Mouse (Mus musculus) liver, embryonic 15.5 days (tissue): Measurements from ENCODE around the gene Zmynd8. TPM values are rescaled to one million over a fixed set of nuclear protein-coding genes. Genes with fewer than 3 reads are reported as not detected.

Experiments
- ATAC-seq: fragments of 200-750 bp; cut with Nextera tagmentation; 2 replicates; pipeline ENCODE4 v1.8.0; 2017; ENCODE audit warnings: moderate number of reproducible peaks, mild to moderate bottlenecking, moderate library complexity; ENCODE audit not compliant: insufficient read depth
- H3K27ac ChIP-seq: fragments of 300-500 bp; sonication (generic); replicated peaks from 2 replicates; pipeline ENCODE4 v1.5.1; 2015; ENCODE audit warnings: mild to moderate bottlenecking, inconsistent platforms
- H3K27me3 ChIP-seq: fragments of 300-500 bp; sonication (generic); 2 replicates; pipeline ENCODE4 v1.6.1; 2015; ENCODE audit warnings: mild to moderate bottlenecking, inconsistent platforms
- H3K36me3 ChIP-seq: fragments of 300-500 bp; sonication (generic); replicated peaks from 2 replicates; pipeline ENCODE4 v1.6.1; 2015; ENCODE audit warnings: moderate library complexity, mild to moderate bottlenecking, inconsistent platforms
- H3K4me1 ChIP-seq: fragments of 300-500 bp; sonication (generic); replicated peaks from 2 replicates; pipeline ENCODE4 v1.6.1; 2015; ENCODE audit warnings: inconsistent platforms
- H3K4me2 ChIP-seq: fragments of 300-500 bp; sonication (generic); 2 replicates; pipeline ENCODE4 v1.6.1; 2015; ENCODE audit warnings: moderate library complexity, mild to moderate bottlenecking, inconsistent platforms
- H3K4me3 ChIP-seq: fragments of 300-500 bp; sonication (generic); replicated peaks from 2 replicates; pipeline ENCODE4 v1.5.1; 2015; ENCODE audit warnings: mild to moderate bottlenecking, inconsistent platforms
- H3K9ac ChIP-seq: fragments of 300-500 bp; sonication (generic); 2 replicates; pipeline ENCODE4 v1.6.1; 2015; ENCODE audit warnings: moderate library complexity, mild to moderate bottlenecking, inconsistent platforms
- H3K9me3 ChIP-seq: fragments of 300-500 bp; sonication (generic); replicated peaks from 2 replicates; pipeline ENCODE4 v1.6.1; 2016; ENCODE audit warnings: inconsistent platforms
- WGBS: fragments of 180-500 bp; shearing (Covaris S2); methylation state at CpG from one replicate; pipeline ENCODE4 v1.1.7; 2015; ENCODE audit warnings: mixed read lengths; ENCODE audit not compliant: insufficient replicate concordance; 5-methylcytosine and 5-hydroxymethylcytosine counted together
- polyA plus RNA-seq: library from polyadenylated mRNA; unstranded; fragments of >200 nt; fragmentation: Nextera tagmentation; extraction: Ambion mirVana; gene quantifications from 2 replicates; pipeline ENCODE4 v1.2.1, GENCODE M21; 2015

The Zmynd8 gene
- polyA plus RNA-seq, 1 experiment from 2014 or later, result 24.6 TPM

GRCm38 (mm10) chr2:165792431-165793282, 106.2 kb downstream of the Zmynd8 start:
- Histone ChIP-seq H3K27me3 (no peaks in the 10 kb centered on the region), H3K4me3 (no peak overlapping the region), H3K36me3 (peaks cover 96% of the 10 kb centered on the region), H3K4me2 (no peak overlapping the region), H3K27ac (no peak overlapping the region), H3K4me1 (peaks cover 8% of the 10 kb centered on the region; the same call in 1 of the 2 replicates), H3K9me3 (no peaks in the 10 kb centered on the region), H3K9ac (no peak overlapping the region)
- 60% methylated on average over 25 of the region's 25 CpGs for WGBS
- ATAC-seq, result no peak

GRCm38 (mm10) chr2:165791657-165792056, 107.2 kb downstream of the Zmynd8 start:
- H3K9me3 ChIP-seq, result no peaks in the 10 kb centered on the region
- no peaks in the 10 kb centered on the region for H3K27me3 ChIP-seq
- peaks cover 96% of the 10 kb centered on the region for H3K36me3 ChIP-seq
- H3K4me3 ChIP-seq, result no peak overlapping the region
- H3K4me1 ChIP-seq, result peaks cover 8% of the 10 kb centered on the region; the same call in 1 of the 2 replicates
- no peak overlapping the region for H3K9ac ChIP-seq
- WGBS, result 63% methylated on average over 9 of the region's 9 CpGs
- ATAC-seq, result 0 out of 2 replicates have a peak, but pooled peaks have one; percentile 7
- H3K27ac ChIP-seq, result no peak overlapping the region
- no peak overlapping the region for H3K4me2 ChIP-seq

GRCm38 (mm10) chr2:165791026-165791425, 107.8 kb downstream of the Zmynd8 start:
- 80% methylated on average over 7 of the region's 7 CpGs for WGBS
- Histone ChIP-seq H3K36me3 (peaks cover 96% of the 10 kb centered on the region), H3K4me2 (no peak overlapping the region), H3K4me3 (no peak overlapping the region), H3K27me3 (no peaks in the 10 kb centered on the region), H3K4me1 (peaks cover 8% of the 10 kb centered on the region; the same call in 1 of the 2 replicates), H3K9ac (no peak overlapping the region), H3K27ac (no peak overlapping the region), H3K9me3 (no peaks in the 10 kb centered on the region)
- no peak for ATAC-seq

GRCm38 (mm10) chr2:165789667-165790066, 109.1 kb downstream of the Zmynd8 start:
- Histone ChIP-seq H3K27me3 (no peaks in the 10 kb centered on the region), H3K9me3 (no peaks in the 10 kb centered on the region), H3K27ac (no peak overlapping the region), H3K4me3 (no peak overlapping the region), H3K36me3 (peaks cover 100% of the 10 kb centered on the region), H3K4me2 (no peak overlapping the region), H3K9ac (no peak overlapping the region), H3K4me1 (peaks cover 8% of the 10 kb centered on the region; the same call in 1 of the 2 replicates)
- no peak for ATAC-seq
- 89% methylated on average over 3 of the region's 3 CpGs for WGBS

- Histone ChIP-seq H3K27ac (no peak overlapping the region), H3K9ac (no peak overlapping the region), H3K27me3 (no peaks in the 10 kb centered on the region), H3K4me3 (no peak overlapping the region), H3K9me3 (no peaks in the 10 kb centered on the region), H3K4me2 (no peak overlapping the region), H3K4me1 (peaks cover 2% of the 10 kb centered on the region; the same call in 1 of the 2 replicates), H3K36me3 (peaks cover 100% of the 10 kb centered on the region)
- WGBS, result 85% methylated on average over 9 of the region's 9 CpGs
- no peak for ATAC-seq
Measured at GRCm38 (mm10) chr2:165788796-165789195, 110.0 kb downstream of the Zmynd8 start.

- H3K27me3 ChIP-seq, result no peaks in the 10 kb centered on the region
- H3K9ac ChIP-seq, result no peak overlapping the region
- H3K4me1 ChIP-seq, result no peaks in the 10 kb centered on the region
- peaks cover 100% of the 10 kb centered on the region for H3K36me3 ChIP-seq
- no peak overlapping the region for H3K4me3 ChIP-seq
- no peak for ATAC-seq
- no peaks in the 10 kb centered on the region for H3K9me3 ChIP-seq
- WGBS, result 76% methylated on average over 11 of the region's 11 CpGs
- no peak overlapping the region for H3K4me2 ChIP-seq
- no peak overlapping the region for H3K27ac ChIP-seq
Measured at GRCm38 (mm10) chr2:165788005-165788404, 110.8 kb downstream of the Zmynd8 start.

- WGBS, result 61% methylated on average over 1 of the region's 1 CpGs
- Histone ChIP-seq H3K9me3 (no peaks in the 10 kb centered on the region), H3K9ac (no peak overlapping the region), H3K4me3 (no peak overlapping the region), H3K4me1 (no peaks in the 10 kb centered on the region), H3K27ac (no peak overlapping the region), H3K4me2 (no peak overlapping the region), H3K36me3 (peaks cover 95% of the 10 kb centered on the region), H3K27me3 (no peaks in the 10 kb centered on the region)
- ATAC-seq, result no peak
Measured at GRCm38 (mm10) chr2:165786467-165786866, 112.3 kb downstream of the Zmynd8 start.

GRCm38 (mm10) chr2:165785312-165786036, 113.3 kb downstream of the Zmynd8 start:
- Histone ChIP-seq H3K27me3 (no peaks in the 10 kb centered on the region), H3K4me3 (no peak overlapping the region), H3K36me3 (peaks cover 88% of the 10 kb centered on the region), H3K4me2 (no peak overlapping the region), H3K9me3 (no peaks in the 10 kb centered on the region), H3K4me1 (no peaks in the 10 kb centered on the region), H3K9ac (no peak overlapping the region), H3K27ac (no peak overlapping the region)
- ATAC-seq, result no peak
- 80% methylated on average over 20 of the region's 20 CpGs for WGBS

GRCm38 (mm10) chr2:165782324-165782723, 116.5 kb downstream of the Zmynd8 start:
- Histone ChIP-seq H3K9ac (no peak overlapping the region), H3K9me3 (no peaks in the 10 kb centered on the region), H3K36me3 (peaks cover 56% of the 10 kb centered on the region), H3K27ac (no peak overlapping the region), H3K4me2 (no peak overlapping the region), H3K4me3 (no peak overlapping the region), H3K27me3 (no peaks in the 10 kb centered on the region), H3K4me1 (no peaks in the 10 kb centered on the region)
- ATAC-seq, result 0 out of 2 replicates have a peak, but pooled peaks have one; percentile 16
- 30% methylated on average over 5 of the region's 5 CpGs for WGBS

- ATAC-seq, result no peak
- WGBS, result 26% methylated on average over 6 of the region's 6 CpGs
- no peak overlapping the region for H3K4me2 ChIP-seq
Measured at GRCm38 (mm10) chr2:165778927-165779326, 119.9 kb downstream of the Zmynd8 start.

GRCm38 (mm10) chr2:165769375-165769948, 129.4 kb downstream of the Zmynd8 start:
- WGBS, result 53% methylated on average over 10 of the region's 10 CpGs
- Histone ChIP-seq H3K4me1 (no peaks in the 10 kb centered on the region), H3K27ac (no peak overlapping the region), H3K9ac (no peak overlapping the region), H3K36me3 (no peaks in the 10 kb centered on the region), H3K4me3 (no peak overlapping the region), H3K27me3 (no peaks in the 10 kb centered on the region), H3K4me2 (no peak overlapping the region), H3K9me3 (no peaks in the 10 kb centered on the region)
- no peak for ATAC-seq

More at GRCm38 (mm10) chr2:165778927-165779326, 119.9 kb downstream of the Zmynd8 start:
- Histone ChIP-seq H3K9me3 (no peaks in the 10 kb centered on the region), H3K4me1 (no peaks in the 10 kb centered on the region), H3K9ac (no peak overlapping the region), H3K36me3 (peaks cover 22% of the 10 kb centered on the region), H3K4me3 (no peak overlapping the region), H3K27me3 (no peaks in the 10 kb centered on the region), H3K27ac (no peak overlapping the region)
